In genomic region chr13:53205128-53205911, GRCm38 (mm10) we compare ENCODE assay signal across 11 mouse cellular contexts.
DNase-seq lines count a peak whose midpoint lies in the region; ATAC-seq and TF ChIP-seq lines count a peak whose summit lies in the region.
"Had no signal": no experiment of that assay in that cellular context is flagged by ENCODE, and none has a peak within 500 bp of the region (broad histone marks: within the 10 kb centered on the region; RNA-seq: fewer than 3 reads in every experiment).

No protein-coding gene starts in this region.

- H3K27me3 ChIP-seq in heart, embryonic 15.5 days: no peaks in the 10 kb centered on the region
- no peaks in the 10 kb centered on the region for H3K27me3 ChIP-seq in intestine, postnatal 0 days (replicated peaks; ENCODE audit: control insufficient read depth, insufficient read depth, low read length)
- no peaks in the 10 kb centered on the region for H3K27me3 ChIP-seq in forebrain, embryonic 16.5 days (replicated peaks; ENCODE audit: control insufficient read depth, insufficient read depth, low read length)

- no peaks in the 10 kb centered on the region for H3K9me3 ChIP-seq in heart, embryonic 15.5 days (replicated peaks)
- no peaks in the 10 kb centered on the region for H3K9me3 ChIP-seq in intestine, postnatal 0 days (ENCODE audit: control insufficient read depth)
- H3K9me3 ChIP-seq in forebrain, embryonic 16.5 days (ENCODE audit: control insufficient read depth, low read length): no peaks in the 10 kb centered on the region

- H3K4me2 ChIP-seq in heart, embryonic 15.5 days: peak overlapping the region; percentile 12; the same call in 1 of the 2 replicates
- H3K4me2 ChIP-seq in intestine, postnatal 0 days (replicated peaks; ENCODE audit: low read depth): peak overlapping the region; percentile 42
- H3K4me2 ChIP-seq in forebrain, embryonic 16.5 days (ENCODE audit: low read length): no peak overlapping the region

- TF ChIP-seq CTCF in intestine, postnatal 0 days (IDR thresholded peaks at IDR 0.05; ENCODE audit: low read depth): no peak

- no peak overlapping the region for H3K9ac ChIP-seq in heart, embryonic 15.5 days
- no peak overlapping the region for H3K9ac ChIP-seq in intestine, postnatal 0 days (ENCODE audit: low read depth, low read length)
- no peak overlapping the region for H3K9ac ChIP-seq in forebrain, embryonic 16.5 days (replicated peaks; ENCODE audit: low read depth, low read length)

- peaks cover 66% of the 10 kb centered on the region for H3K4me1 ChIP-seq in heart, embryonic 15.5 days (replicated peaks)
- peaks cover 27% of the 10 kb centered on the region for H3K4me1 ChIP-seq in intestine, postnatal 0 days (replicated peaks; ENCODE audit: control insufficient read depth, insufficient read depth, low read length)
- peaks cover 12% of the 10 kb centered on the region for H3K4me1 ChIP-seq in forebrain, embryonic 16.5 days (replicated peaks; ENCODE audit: control insufficient read depth, insufficient read depth, low read length)
- H3K4me1 ChIP-seq: megakaryocyte, embryonic 14.5 days had no signal

- peak; percentile 41; the same call in 1 of the 2 replicates for ATAC-seq in heart, embryonic 15.5 days (replicated peaks; ENCODE audit: insufficient number of reproducible peaks, insufficient read depth, low FRiP score, low read depth)
- peak; percentile 64 for ATAC-seq in intestine, postnatal 0 days
- no peak for ATAC-seq in forebrain, embryonic 16.5 days

- no peak for DNase-seq in heart, postnatal 36 days
- peak; percentile 35 to 71 for DNase-seq in urinary bladder, postnatal 4 days (ENCODE audit: low spot score in 2 of 2)
- no peak for DNase-seq in urinary bladder, adult 2 months (ENCODE audit: low spot score)
- DNase-seq in yolk sac, embryonic 10.5 days (ENCODE audit: low spot score): peak; percentile 76
- no peak for DNase-seq in MN1 (ENCODE audit: low spot score)
- DNase-seq: right cerebral cortex, adult 18-20 months had no signal

- H3K4me3 ChIP-seq in heart, embryonic 15.5 days: no peak overlapping the region
- H3K4me3 ChIP-seq in intestine, postnatal 0 days (ENCODE audit: low read depth, low read length): no peak overlapping the region
- no peak overlapping the region for H3K4me3 ChIP-seq in forebrain, embryonic 16.5 days (replicated peaks; ENCODE audit: low read length)
- H3K4me3 ChIP-seq: erythroblast, embryonic 14.5 days; megakaryocyte, embryonic 14.5 days had no signal

- intact Hi-C loops in heart, postnatal 36 days (cut with DNase I): no loop called here

- 24% methylated on average over 17 of the region's 17 CpGs for WGBS in heart, embryonic 15.5 days
- WGBS in intestine, postnatal 0 days: 17% methylated on average over 17 of the region's 17 CpGs
- WGBS in forebrain, embryonic 16.5 days: 76% methylated on average over 17 of the region's 17 CpGs

- 0 out of 2 replicates have a peak overlapping the region, but pooled peaks have one; percentile 0 for H3K27ac ChIP-seq in heart, embryonic 15.5 days
- no peak overlapping the region for H3K27ac ChIP-seq in intestine, postnatal 0 days (ENCODE audit: low read depth, low read length)
- no peak overlapping the region for H3K27ac ChIP-seq in forebrain, embryonic 16.5 days (ENCODE audit: low read length)

- no peaks in the 10 kb centered on the region for H3K36me3 ChIP-seq in heart, embryonic 15.5 days
- H3K36me3 ChIP-seq in intestine, postnatal 0 days (ENCODE audit: control insufficient read depth, insufficient read depth): no peaks in the 10 kb centered on the region
- H3K36me3 ChIP-seq in forebrain, embryonic 16.5 days (ENCODE audit: control insufficient read depth, insufficient read depth): no peaks in the 10 kb centered on the region

Comparison
In these comparisons a context has a peak if more than half of its experiments do, and no peak if none do; other contexts are left out.
1. DNase-seq: peak in urinary bladder, postnatal 4 days (2 of 2) and yolk sac, embryonic 10.5 days (single experiment); none in heart, postnatal 36 days (0 of 2), urinary bladder, adult 2 months (single experiment) and MN1 (single experiment).